Mouse (Mus musculus): Measurements from ENCODE around the gene Zfp93. TPM values are rescaled to one million over a fixed set of nuclear protein-coding genes. Genes with fewer than 3 reads are reported as not detected.

Gene Zfp93
- polyA plus RNA-seq (2015; fragmentation: Nextera tagmentation; extraction: Ambion mirVana) = 5.4 and 6.8 TPM in 2 replicates

DNA sequence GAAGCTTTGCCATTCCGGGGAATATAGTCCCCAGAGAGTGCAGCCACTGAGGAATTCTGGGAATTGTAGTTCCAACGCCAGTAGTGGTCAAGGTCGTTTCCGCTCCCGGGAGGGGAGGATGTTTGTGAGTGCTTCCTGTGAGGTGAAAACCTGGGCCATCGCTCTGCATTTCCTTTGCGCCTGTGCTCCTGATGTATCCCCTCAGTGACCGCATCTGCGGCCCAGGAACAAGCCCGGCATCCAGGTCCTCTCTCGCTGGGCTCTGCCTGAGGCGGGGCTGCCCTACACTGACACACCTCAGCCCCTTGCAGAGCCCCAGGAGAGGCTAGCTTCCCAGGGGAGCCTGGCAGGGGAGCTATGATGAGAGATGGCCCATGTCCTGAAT is at the start of gene Zfp93:
Gene Zfp93 (plus strand): TSS at position 133 of the 385 bp plus-strand sequence.
- Histone ChIP-seq H3K36me3 (ENCODE audit: control insufficient read depth, insufficient read depth, low read length) (peaks cover 5% of the 10 kb centered on the region; the same call in 1 of the 2 replicates), H3K9ac (ENCODE audit: low read depth, low read length) (peak within 1 kb of the TSS; percentile 80), H3K4me1 (ENCODE audit: control insufficient read depth, insufficient read depth, low read length) (peaks cover 4% of the 10 kb centered on the region; the same call in 1 of the 2 replicates), H3K4me3 (ENCODE audit: low read length) (peak within 1 kb of the TSS; percentile 87), H3K4me2 (ENCODE audit: low read depth, low read length) (peak within 1 kb of the TSS; percentile 74), H3K9me3 (ENCODE audit: control insufficient read depth, low read length) (no peaks in the 10 kb centered on the region), H3K27me3 (replicated peaks; ENCODE audit: control insufficient read depth, insufficient read depth, low read length) (no peaks in the 10 kb centered on the region), H3K27ac (ENCODE audit: low read length) (peak within 1 kb of the TSS; percentile 46; the same call in 1 of the 2 replicates)
- 0% methylated on average over 12 of the region's 12 CpGs for WGBS
- ATAC-seq = peak; percentile 98

DNA sequence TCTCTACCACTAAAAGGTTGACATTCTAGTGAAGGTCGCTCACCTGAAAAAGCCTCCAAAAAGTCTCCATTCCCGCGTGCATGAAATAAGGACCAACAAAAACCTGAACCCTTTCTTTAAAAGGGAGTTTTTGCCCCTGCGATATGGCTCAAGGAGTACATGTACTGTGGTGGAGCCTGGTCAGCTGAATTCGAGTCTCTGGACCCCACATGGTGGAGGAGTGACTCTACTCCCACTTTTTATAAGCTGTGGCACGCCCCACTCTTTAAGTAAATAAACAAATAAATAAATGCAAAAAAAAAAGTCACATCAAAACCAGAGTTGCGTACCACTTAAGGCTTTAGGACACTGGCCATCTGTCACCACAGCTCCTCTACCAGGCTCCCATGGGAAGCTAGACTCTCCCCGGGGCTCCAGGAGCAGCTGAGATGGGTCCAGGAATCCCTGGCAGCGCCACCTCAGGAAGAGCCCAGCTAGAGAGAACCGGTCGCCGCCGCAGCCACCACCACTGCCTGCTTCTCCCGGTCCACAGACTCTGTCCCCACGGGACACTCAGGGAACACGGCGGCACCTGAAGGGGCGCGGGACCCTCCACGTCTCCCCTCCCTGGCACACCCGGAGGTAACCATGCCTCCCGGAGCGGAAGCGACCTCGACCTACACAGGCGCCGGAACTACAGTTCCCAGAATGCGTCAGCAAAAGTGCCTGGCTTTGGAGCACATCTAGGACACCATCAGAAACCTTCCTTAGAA is 33.0 kb upstream of the Zfp93 start, which contains the start of gene Zfp109:
Gene Zfp109 (minus strand): TSS at position 521 of the 752 bp plus-strand sequence.
- Histone ChIP-seq H3K27ac (ENCODE audit: low read length) (0 out of 2 replicates have a peak within 1 kb of the TSS, but pooled peaks have one; percentile 20), H3K36me3 (ENCODE audit: control insufficient read depth, insufficient read depth, low read length) (no peaks in the 10 kb centered on the region), H3K4me1 (ENCODE audit: control insufficient read depth, insufficient read depth, low read length) (peaks cover 5% of the 10 kb centered on the region; the same call in 1 of the 2 replicates), H3K4me3 (ENCODE audit: low read length) (peak within 1 kb of the TSS; percentile 83), H3K4me2 (ENCODE audit: low read depth, low read length) (peak within 1 kb of the TSS; percentile 70), H3K27me3 (replicated peaks; ENCODE audit: control insufficient read depth, insufficient read depth, low read length) (no peaks in the 10 kb centered on the region), H3K9me3 (ENCODE audit: control insufficient read depth, low read length) (no peaks in the 10 kb centered on the region), H3K9ac (ENCODE audit: low read depth, low read length) (peak within 1 kb of the TSS; percentile 76)
- WGBS = 3% methylated on average over 28 of the region's 28 CpGs
- peak; percentile 95 for ATAC-seq

DNA sequence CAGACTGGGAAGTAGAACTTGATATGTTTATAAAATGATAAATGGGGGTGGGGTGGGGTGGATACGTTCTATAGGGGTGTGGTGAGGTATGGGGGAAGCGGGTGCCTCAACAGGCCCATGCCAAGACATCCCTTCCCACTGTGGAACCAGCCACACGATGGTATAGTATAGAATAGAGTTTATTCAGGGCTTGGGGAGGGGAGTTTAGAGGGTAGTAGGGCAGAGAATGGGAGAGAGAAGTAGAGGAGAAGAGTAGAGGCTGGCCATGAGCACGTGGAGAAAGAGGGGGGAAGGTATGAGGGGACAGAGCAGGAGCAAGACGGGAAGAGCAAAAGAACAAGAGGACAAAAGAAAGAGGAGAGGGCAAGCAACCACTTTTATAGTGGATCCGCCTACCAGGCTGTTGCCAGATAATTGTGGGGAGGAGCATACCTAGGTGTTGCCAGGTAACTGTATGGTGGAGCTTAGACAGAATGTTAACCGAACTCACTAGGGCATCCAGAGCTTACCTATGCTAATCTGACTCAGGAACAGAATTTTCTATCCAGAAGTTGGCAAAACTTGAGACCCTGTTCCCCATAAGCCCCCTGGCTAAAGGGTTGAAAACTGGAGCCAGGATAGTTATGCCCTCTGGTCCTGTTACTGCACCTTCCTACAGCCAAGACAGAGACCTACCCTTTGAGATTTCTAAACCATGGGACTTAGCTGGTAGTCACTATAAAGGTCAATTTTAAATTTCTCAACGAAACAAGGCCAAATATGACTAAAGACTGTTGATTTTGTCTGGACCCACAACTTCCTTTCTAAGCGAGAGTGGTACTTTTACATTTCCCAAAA is 16.2 kb upstream of the Zfp93 start:
- peak overlapping the region; percentile 48; the same call in 1 of the 2 replicates for H3K9ac ChIP-seq (ENCODE audit: low read depth, low read length)
- 64% methylated on average over 9 of the region's 9 CpGs for WGBS

GRCm38 (mm10) chr7:24254633-24255474 is 15.4 kb upstream of the Zfp93 start, which contains the start of gene Zfp108:
Zfp108 (plus strand) TSS chr7:24254794.
- no peaks in the 10 kb centered on the region for H3K9me3 ChIP-seq (ENCODE audit: control insufficient read depth, low read length)
- no peaks in the 10 kb centered on the region for H3K27me3 ChIP-seq (replicated peaks; ENCODE audit: control insufficient read depth, insufficient read depth, low read length)
- peak; percentile 95 for ATAC-seq
- peak within 1 kb of the TSS; percentile 76 for H3K4me2 ChIP-seq (ENCODE audit: low read depth, low read length)
- H3K9ac ChIP-seq (ENCODE audit: low read depth, low read length) = peak within 1 kb of the TSS; percentile 75
- H3K4me3 ChIP-seq (ENCODE audit: low read length) = peak within 1 kb of the TSS; percentile 60
- 0 out of 2 replicates have a peak within 1 kb of the TSS, but pooled peaks have one; percentile 16 for H3K27ac ChIP-seq (ENCODE audit: low read length)
- H3K36me3 ChIP-seq (ENCODE audit: control insufficient read depth, insufficient read depth, low read length) = no peaks in the 10 kb centered on the region
- H3K4me1 ChIP-seq (ENCODE audit: control insufficient read depth, insufficient read depth, low read length) = peaks cover 5% of the 10 kb centered on the region
- WGBS = 16% methylated on average over 21 of the region's 21 CpGs

More for the DNA sequence above, 16.2 kb upstream of the Zfp93 start:
- H3K36me3 ChIP-seq (ENCODE audit: control insufficient read depth, insufficient read depth, low read length) = no peaks in the 10 kb centered on the region
- no peaks in the 10 kb centered on the region for H3K27me3 ChIP-seq (replicated peaks; ENCODE audit: control insufficient read depth, insufficient read depth, low read length)
- peak overlapping the region; percentile 60 for H3K4me3 ChIP-seq (ENCODE audit: low read length)
- no peak overlapping the region for H3K27ac ChIP-seq (ENCODE audit: low read length)
- H3K9me3 ChIP-seq (ENCODE audit: control insufficient read depth, low read length) = no peaks in the 10 kb centered on the region
- peak; percentile 70 for ATAC-seq
- peaks cover 5% of the 10 kb centered on the region for H3K4me1 ChIP-seq (ENCODE audit: control insufficient read depth, insufficient read depth, low read length)
- peak overlapping the region; percentile 53 for H3K4me2 ChIP-seq (ENCODE audit: low read depth, low read length)

DNA sequence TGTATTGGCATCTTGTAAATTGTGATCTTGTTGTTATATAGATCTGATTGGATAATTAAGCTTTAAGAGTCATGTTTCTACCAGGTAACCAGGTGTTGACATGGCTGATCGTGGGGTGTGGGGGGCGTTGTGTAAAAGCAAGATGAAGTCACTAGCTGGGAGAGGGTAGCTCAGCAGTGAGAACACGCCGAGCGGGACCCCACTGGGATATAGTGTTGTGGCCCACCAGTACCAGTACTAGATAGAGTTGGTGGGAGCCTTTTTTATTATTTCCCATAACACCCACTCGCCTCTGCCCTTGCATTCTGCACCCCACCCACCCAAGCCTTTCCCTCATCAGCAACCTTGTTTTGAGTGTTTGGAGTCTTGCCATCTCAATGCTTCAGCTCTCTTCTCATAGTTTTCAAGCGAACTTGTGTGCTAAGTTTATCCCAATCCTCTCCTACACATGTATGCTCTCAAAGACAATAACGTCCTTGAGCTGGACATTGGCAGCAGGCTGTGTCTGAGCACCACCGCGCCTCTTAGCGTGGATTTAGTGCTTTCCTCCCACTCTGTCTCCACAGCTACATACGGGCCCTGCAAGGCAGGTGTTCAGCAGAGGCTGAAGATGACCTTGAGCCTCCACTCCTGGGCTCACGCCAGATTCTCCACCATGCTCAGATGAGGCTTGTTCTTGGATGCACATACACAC is 10.8 kb upstream of the Zfp93 start:
- Histone ChIP-seq H3K4me3 (ENCODE audit: low read length) (no peak overlapping the region), H3K4me2 (ENCODE audit: low read depth, low read length) (no peak overlapping the region), H3K9me3 (ENCODE audit: control insufficient read depth, low read length) (no peaks in the 10 kb centered on the region), H3K27me3 (replicated peaks; ENCODE audit: control insufficient read depth, insufficient read depth, low read length) (no peaks in the 10 kb centered on the region), H3K4me1 (ENCODE audit: control insufficient read depth, insufficient read depth, low read length) (peaks cover 5% of the 10 kb centered on the region), H3K36me3 (ENCODE audit: control insufficient read depth, insufficient read depth, low read length) (0 out of 2 replicates have a peak, but pooled peaks cover 3% of the 10 kb centered on the region), H3K27ac (ENCODE audit: low read length) (no peak overlapping the region), H3K9ac (ENCODE audit: low read depth, low read length) (no peak overlapping the region)
- 88% methylated on average over 13 of the region's 13 CpGs for WGBS
- no peak for ATAC-seq

GRCm38 (mm10) chr7:24260000-24260312 is 10.3 kb upstream of the Zfp93 start:
- H3K4me3 ChIP-seq (ENCODE audit: low read length) = no peak overlapping the region
- peak; percentile 59; the same call in 1 of the 2 replicates for ATAC-seq
- peaks cover 4% of the 10 kb centered on the region for H3K4me1 ChIP-seq (ENCODE audit: control insufficient read depth, insufficient read depth, low read length)
- no peak overlapping the region for H3K4me2 ChIP-seq (ENCODE audit: low read depth, low read length)
- 0 out of 2 replicates have a peak, but pooled peaks cover 3% of the 10 kb centered on the region for H3K36me3 ChIP-seq (ENCODE audit: control insufficient read depth, insufficient read depth, low read length)
- no peaks in the 10 kb centered on the region for H3K9me3 ChIP-seq (ENCODE audit: control insufficient read depth, low read length)
- no peak overlapping the region for H3K9ac ChIP-seq (ENCODE audit: low read depth, low read length)
- no peaks in the 10 kb centered on the region for H3K27me3 ChIP-seq (replicated peaks; ENCODE audit: control insufficient read depth, insufficient read depth, low read length)
- no peak overlapping the region for H3K27ac ChIP-seq (ENCODE audit: low read length)
- 79% methylated on average over 4 of the region's 4 CpGs for WGBS

GRCm38 (mm10) chr7:24268176-24269155 is 1.8 kb upstream of the Zfp93 start:
- no peak for ATAC-seq
- H3K4me1 ChIP-seq (ENCODE audit: control insufficient read depth, insufficient read depth, low read length) = peaks cover 4% of the 10 kb centered on the region; the same call in 1 of the 2 replicates
- 77% methylated on average over 24 of the region's 24 CpGs for WGBS
- H3K4me3 ChIP-seq (ENCODE audit: low read length) = no peak overlapping the region
- H3K9me3 ChIP-seq (ENCODE audit: control insufficient read depth, low read length) = no peaks in the 10 kb centered on the region
- no peak overlapping the region for H3K27ac ChIP-seq (ENCODE audit: low read length)
- H3K27me3 ChIP-seq (replicated peaks; ENCODE audit: control insufficient read depth, insufficient read depth, low read length) = no peaks in the 10 kb centered on the region
- no peak overlapping the region for H3K9ac ChIP-seq (ENCODE audit: low read depth, low read length)
- H3K4me2 ChIP-seq (ENCODE audit: low read depth, low read length) = no peak overlapping the region
- H3K36me3 ChIP-seq (ENCODE audit: control insufficient read depth, insufficient read depth, low read length) = no peaks in the 10 kb centered on the region

All from intestine, embryonic 16.5 days (tissue).